Mouse (Mus musculus) forebrain, embryonic 15.5 days (tissue): ENCODE measurements around the gene Map7d3. TPM values are rescaled to one million over a fixed set of nuclear protein-coding genes. Genes with fewer than 3 reads are reported as not detected.
A peak's percentile ranks its signal among the peaks of the same experiment; 100 is the strongest.

Experiments
- ATAC-seq: fragments of 200-750 bp; cut with Nextera tagmentation; replicated peaks from 2 replicates; pipeline ENCODE4 v1.8.0; 2017; ENCODE audit warnings: mild to moderate bottlenecking, moderate TSS enrichment, moderate library complexity
- H3K27ac ChIP-seq: fragments of 300-500 bp; sonication (generic); replicated peaks from 2 replicates; pipeline ENCODE4 v1.5.1; 2015; ENCODE audit warnings: mild to moderate bottlenecking, inconsistent platforms
- H3K27me3 ChIP-seq: fragments of 300-500 bp; sonication (generic); 2 replicates; pipeline ENCODE4 v1.6.1; 2015; ENCODE audit warnings: inconsistent platforms
- H3K36me3 ChIP-seq: fragments of 300-500 bp; sonication (generic); 2 replicates; pipeline ENCODE4 v1.6.1; 2015; ENCODE audit warnings: mild to moderate bottlenecking, inconsistent platforms
- H3K4me1 ChIP-seq: fragments of 300-500 bp; sonication (generic); 2 replicates; pipeline ENCODE4 v1.6.1; 2015; ENCODE audit warnings: inconsistent platforms
- H3K4me2 ChIP-seq: fragments of 300-500 bp; sonication (generic); replicated peaks from 2 replicates; pipeline ENCODE4 v1.6.1; 2015; ENCODE audit warnings: mild to moderate bottlenecking, inconsistent platforms
- H3K4me3 ChIP-seq: fragments of 300-500 bp; sonication (generic); 2 replicates; pipeline ENCODE4 v1.5.1; 2015; ENCODE audit warnings: mild to moderate bottlenecking, inconsistent platforms
- H3K9ac ChIP-seq: fragments of 300-500 bp; sonication (generic); replicated peaks from 2 replicates; pipeline ENCODE4 v1.6.1; 2015; ENCODE audit warnings: mild to moderate bottlenecking, inconsistent platforms
- H3K9me3 ChIP-seq: fragments of 300-500 bp; sonication (generic); 2 replicates; pipeline ENCODE4 v1.6.1; 2016; ENCODE audit warnings: inconsistent platforms
- WGBS: fragments of 180-500 bp; shearing (Covaris S2); methylation state at CpG from one replicate; pipeline ENCODE4 v1.1.7; 2015; ENCODE audit warnings: mixed read lengths; 5-methylcytosine and 5-hydroxymethylcytosine counted together
- polyA plus RNA-seq: library from polyadenylated mRNA; unstranded; fragments of >200 nt; fragmentation: Nextera tagmentation; extraction: Ambion mirVana; gene quantifications from 2 replicates; pipeline ENCODE4 v1.2.1, GENCODE M21; 2015

Gene Map7d3
- polyA plus RNA-seq, 1 experiment from 2014 or later: 0.27 TPM

- no peaks in the 10 kb centered on the region for H3K4me1 ChIP-seq
- H3K9ac ChIP-seq: no peak overlapping the region
- no peak for ATAC-seq
- no peak overlapping the region for H3K4me2 ChIP-seq
- H3K27ac ChIP-seq: no peak overlapping the region
- no peaks in the 10 kb centered on the region for H3K36me3 ChIP-seq
- no peaks in the 10 kb centered on the region for H3K9me3 ChIP-seq
- no peak overlapping the region for H3K4me3 ChIP-seq
- H3K27me3 ChIP-seq: no peaks in the 10 kb centered on the region
Measured at GRCm38 (mm10) chrX:56769838-56770237, 52.3 kb downstream of the Map7d3 start.

DNA sequence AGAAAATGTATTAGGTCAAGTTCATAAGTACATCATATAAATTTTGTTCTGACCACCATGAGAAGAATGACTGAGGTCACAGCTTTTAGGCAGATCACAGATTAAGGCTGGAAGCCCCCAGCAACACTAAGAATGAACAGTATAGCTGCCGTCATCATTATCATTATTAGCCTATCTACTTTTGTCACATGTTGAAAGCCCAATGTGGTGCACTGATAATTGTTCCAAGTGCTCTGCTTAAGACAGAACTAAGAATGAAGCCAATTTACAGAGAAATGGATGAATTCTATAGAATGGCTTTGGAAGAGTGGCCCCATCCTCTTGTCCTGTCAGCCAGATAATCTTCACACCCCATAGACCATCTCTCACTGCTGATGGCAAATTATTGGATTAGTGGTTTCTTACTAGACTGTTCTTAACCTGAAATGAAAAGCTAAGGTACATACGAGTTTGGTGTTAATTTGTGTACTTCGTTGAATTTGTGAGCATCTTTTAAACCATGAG is 61.8 kb downstream of the Map7d3 start:
- 90% methylated on average over 3 of the region's 3 CpGs for WGBS
- no peak for ATAC-seq
- Histone ChIP-seq H3K9me3 (no peaks in the 10 kb centered on the region), H3K27me3 (no peaks in the 10 kb centered on the region), H3K4me3 (no peak overlapping the region), H3K36me3 (no peaks in the 10 kb centered on the region), H3K4me2 (no peak overlapping the region), H3K27ac (no peak overlapping the region), H3K9ac (no peak overlapping the region), H3K4me1 (no peaks in the 10 kb centered on the region)

DNA sequence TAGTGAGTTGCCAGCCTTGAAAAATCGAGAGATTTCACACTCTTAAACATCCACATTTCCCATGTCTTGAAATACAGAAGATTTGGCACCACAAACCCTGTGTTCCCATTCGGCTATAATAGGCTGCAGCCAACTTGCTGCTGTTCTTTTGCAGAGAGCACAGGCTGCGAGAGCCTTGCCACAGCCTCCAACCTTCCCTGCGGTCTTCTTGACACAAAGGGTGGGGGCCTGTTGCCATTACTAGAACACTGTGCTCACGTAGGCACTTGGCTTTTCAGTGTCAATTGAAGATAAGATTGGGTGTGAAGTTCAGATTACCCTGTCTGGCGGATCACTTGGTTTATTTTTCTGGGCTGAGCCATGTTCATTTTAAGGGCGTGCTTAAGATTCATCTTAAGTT is 65.8 kb downstream of the Map7d3 start:
- Histone ChIP-seq H3K4me1 (no peaks in the 10 kb centered on the region), H3K27me3 (no peaks in the 10 kb centered on the region), H3K4me3 (no peak overlapping the region), H3K9me3 (no peaks in the 10 kb centered on the region), H3K9ac (no peak overlapping the region), H3K36me3 (no peaks in the 10 kb centered on the region), H3K27ac (no peak overlapping the region), H3K4me2 (no peak overlapping the region)
- 76% methylated on average over 7 of the region's 7 CpGs for WGBS
- ATAC-seq: no peak

- no peak for ATAC-seq
- Histone ChIP-seq H3K4me3 (no peak overlapping the region), H3K4me1 (no peaks in the 10 kb centered on the region), H3K27ac (no peak overlapping the region), H3K9me3 (no peaks in the 10 kb centered on the region), H3K27me3 (no peaks in the 10 kb centered on the region), H3K4me2 (no peak overlapping the region), H3K36me3 (no peaks in the 10 kb centered on the region), H3K9ac (no peak overlapping the region)
- WGBS: 28% methylated on average over 2 of the region's 2 CpGs
Measured at GRCm38 (mm10) chrX:56755646-56756045, 66.5 kb downstream of the Map7d3 start.

DNA sequence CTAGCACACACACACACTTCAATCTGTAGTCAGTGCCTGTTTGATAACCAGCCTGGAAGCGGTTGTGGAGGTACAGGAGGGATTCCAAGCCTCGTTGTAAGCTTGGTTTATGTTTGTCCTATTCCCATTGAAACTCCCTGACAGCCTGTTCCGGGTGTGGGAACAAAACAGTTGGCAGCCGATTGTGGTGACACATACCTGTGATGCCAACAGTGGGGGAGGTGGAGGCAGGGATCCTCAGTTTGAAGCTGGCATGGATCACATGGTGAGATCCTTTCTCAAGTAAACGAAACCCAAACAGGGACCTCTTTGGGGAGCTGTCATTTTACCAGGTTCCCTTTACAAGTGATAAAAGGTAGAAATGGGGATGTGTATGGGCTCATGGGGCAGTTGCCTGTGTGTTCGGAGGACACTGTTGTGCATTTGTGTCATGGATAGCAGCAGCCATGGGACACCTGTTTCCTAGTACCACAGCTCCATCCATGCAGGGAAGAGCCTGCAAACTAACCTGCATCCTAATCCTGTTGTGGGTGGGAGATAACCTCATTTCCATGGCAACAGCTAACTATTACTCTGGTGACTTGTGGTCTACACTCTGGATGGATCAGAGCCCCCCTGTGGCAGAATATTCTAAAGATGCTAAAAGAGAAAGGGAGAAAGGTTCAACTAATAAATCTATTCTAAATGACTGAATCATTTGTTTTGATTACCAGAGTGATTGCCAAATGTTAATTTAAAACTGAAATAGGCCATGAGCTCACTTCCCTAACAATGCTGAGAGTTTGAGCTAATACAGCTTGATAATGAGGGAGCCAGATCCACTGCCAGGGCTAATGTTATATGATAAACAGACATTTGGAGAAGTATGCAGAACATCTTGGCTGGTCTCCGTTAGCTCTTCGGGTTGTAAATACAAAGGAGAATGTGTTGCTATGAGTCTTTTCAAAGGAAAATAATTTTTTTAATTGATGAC is 68.5 kb downstream of the Map7d3 start:
- Histone ChIP-seq H3K9me3 (no peaks in the 10 kb centered on the region), H3K27me3 (no peaks in the 10 kb centered on the region), H3K36me3 (no peaks in the 10 kb centered on the region), H3K4me1 (no peaks in the 10 kb centered on the region), H3K9ac (no peak overlapping the region), H3K27ac (no peak overlapping the region), H3K4me3 (no peak overlapping the region), H3K4me2 (no peak overlapping the region)
- peak; percentile 56 for ATAC-seq
- 47% methylated on average over 8 of the region's 8 CpGs for WGBS

DNA sequence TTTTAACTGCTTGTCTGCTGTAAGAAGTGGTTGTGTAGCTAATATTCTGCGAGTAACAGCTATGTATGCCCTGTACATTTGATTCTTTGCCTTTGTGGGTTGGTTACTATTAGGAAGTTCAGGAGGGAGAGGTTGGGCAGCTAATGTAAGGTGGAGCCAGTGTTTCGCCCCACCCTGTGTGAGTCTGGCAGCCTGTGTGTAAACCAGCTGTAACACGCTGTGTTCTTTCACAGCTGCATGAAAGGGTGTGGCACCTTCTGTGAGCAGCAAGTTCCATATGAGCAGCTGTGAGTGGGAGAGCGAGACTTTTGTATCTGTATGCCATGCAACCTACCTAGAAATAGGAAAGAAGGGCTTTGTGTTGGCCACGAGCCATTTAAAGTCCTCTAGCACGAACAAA is 70.0 kb downstream of the Map7d3 start:
- 84% methylated on average over 6 of the region's 6 CpGs for WGBS
- H3K4me3 ChIP-seq: no peak overlapping the region
- H3K36me3 ChIP-seq: no peaks in the 10 kb centered on the region
- no peak for ATAC-seq
- no peaks in the 10 kb centered on the region for H3K9me3 ChIP-seq
- H3K4me1 ChIP-seq: no peaks in the 10 kb centered on the region
- no peaks in the 10 kb centered on the region for H3K27me3 ChIP-seq
- no peak overlapping the region for H3K9ac ChIP-seq
- H3K27ac ChIP-seq: no peak overlapping the region
- no peak overlapping the region for H3K4me2 ChIP-seq

DNA sequence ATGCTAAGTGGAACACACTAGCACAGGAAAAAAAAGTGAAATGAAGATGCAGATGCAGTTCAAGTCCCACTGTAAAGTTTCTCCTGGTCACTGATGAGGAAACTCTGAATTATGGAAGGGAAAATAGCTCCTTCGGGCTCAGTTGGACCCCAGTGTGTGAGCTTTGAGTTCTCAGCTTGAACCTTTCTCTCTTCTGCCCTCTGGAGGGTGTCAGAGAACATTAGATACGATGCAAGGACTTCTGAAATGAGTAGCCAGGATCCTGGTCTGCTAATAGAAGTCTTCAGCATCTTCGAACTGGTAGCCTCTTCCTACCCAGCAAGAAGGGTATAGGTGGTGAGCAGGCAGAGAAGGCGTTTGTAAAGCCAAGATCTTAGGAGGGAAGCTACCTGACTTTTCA is 70.6 kb downstream of the Map7d3 start:
- Histone ChIP-seq H3K4me1 (no peaks in the 10 kb centered on the region), H3K4me2 (no peak overlapping the region), H3K9me3 (no peaks in the 10 kb centered on the region), H3K27ac (no peak overlapping the region), H3K4me3 (no peak overlapping the region), H3K9ac (no peak overlapping the region), H3K36me3 (no peaks in the 10 kb centered on the region), H3K27me3 (no peaks in the 10 kb centered on the region)
- 64% methylated on average over 4 of the region's 4 CpGs for WGBS
- no peak for ATAC-seq

Other genes with a start within 250 kb of the Map7d3 start
- 49.9 and 52.2 TPM in 2 replicates for gene Mmgt1, start 224.3 kb downstream of the Map7d3 start, polyA plus RNA-seq
- 43.3 and 46.0 TPM in 2 replicates for gene Slc9a6, start 212.6 kb downstream of the Map7d3 start, polyA plus RNA-seq
- gene Fhl1, start 90.5 kb downstream of the Map7d3 start, polyA plus RNA-seq: 108 TPM in 2 replicates
- gene Adgrg4, start 47.8 kb upstream of the Map7d3 start, polyA plus RNA-seq: not detected in 2 replicates
- gene Brs3, start 220.7 kb upstream of the Map7d3 start, polyA plus RNA-seq: 0.36 and 0.65 TPM in 2 replicates
- 96.2 and 104 TPM in 2 replicates for gene Htatsf1, start 231.3 kb upstream of the Map7d3 start, polyA plus RNA-seq